Mouse (Mus musculus) heart, postnatal 0 days (tissue): ENCODE data around the gene Wdr92. TPM values are rescaled to one million over a fixed set of nuclear protein-coding genes. Genes with fewer than 3 reads are reported as not detected.

Experiments
- ATAC-seq: fragments of 200-750 bp; cut with Nextera tagmentation; 2 replicates; pipeline ENCODE4 v1.8.0; 2017; ENCODE audit warnings: low read depth, moderate number of reproducible peaks, moderate library complexity; ENCODE audit not compliant: insufficient read depth
- DNase-seq: peaks from one replicate; pipeline ENCODE4 v3.0.0-alpha.2; 2016; ENCODE audit warnings: low spot score
- H3K27ac ChIP-seq: fragments of 300-500 bp; sonication (generic); 2 replicates; pipeline ENCODE4 v1.5.1; 2014; ENCODE audit warnings: low read depth, mild to moderate bottlenecking
- H3K27me3 ChIP-seq: fragments of 300-500 bp; sonication (generic); 2 replicates; pipeline ENCODE4 v1.6.1; 2014; ENCODE audit warnings: low read length, mixed read lengths; ENCODE audit not compliant: control insufficient read depth, insufficient read depth
- H3K36me3 ChIP-seq: fragments of 300-500 bp; sonication (generic); replicated peaks from 2 replicates; pipeline ENCODE4 v1.6.1; 2014; ENCODE audit warnings: low read length, mixed read lengths; ENCODE audit not compliant: control insufficient read depth, insufficient read depth
- H3K4me1 ChIP-seq: fragments of 300-500 bp; sonication (generic); 2 replicates; pipeline ENCODE4 v1.6.1; 2014; ENCODE audit warnings: antibody characterized with exemption; ENCODE audit not compliant: control insufficient read depth, insufficient read depth
- H3K4me2 ChIP-seq: fragments of 300-500 bp; sonication (generic); 2 replicates; pipeline ENCODE4 v1.6.1; 2014; ENCODE audit warnings: low read depth, mild to moderate bottlenecking, low read length, moderate library complexity
- H3K4me3 ChIP-seq: fragments of 300-500 bp; sonication (generic); 2 replicates; pipeline ENCODE4 v1.5.1; 2014; ENCODE audit warnings: low read depth, low read length
- H3K9ac ChIP-seq: fragments of 300-500 bp; sonication (generic); replicated peaks from 2 replicates; pipeline ENCODE4 v1.6.1; 2014; ENCODE audit warnings: low read depth, low read length, mixed read lengths
- H3K9me3 ChIP-seq: fragments of 300-500 bp; sonication (generic); replicated peaks from 2 replicates; pipeline ENCODE4 v1.6.1; 2016; ENCODE audit warnings: low read length; ENCODE audit not compliant: control insufficient read depth
- CTCF ChIP-seq: IDR thresholded peaks from 2 replicates; pipeline ENCODE4 v1.5.1; 2016; ENCODE audit warnings: antibody characterized with exemption, control low read depth, low read depth
- EP300 ChIP-seq: IDR thresholded peaks from 2 replicates; pipeline ENCODE4 v1.6.1; 2016; ENCODE audit warnings: antibody characterized with exemption, low read depth
- WGBS: fragments of 180-500 bp; shearing (Covaris S2); extraction: QIAGEN DNeasy Blood & Tissue Kit; methylation state at CpG from one replicate; pipeline ENCODE4 v1.1.7; 2014; 5-methylcytosine and 5-hydroxymethylcytosine counted together
- polyA plus RNA-seq: library from polyadenylated mRNA; unstranded; fragments of >200 nt; fragmentation: Nextera tagmentation; extraction: Ambion mirVana; gene quantifications from 2 replicates; pipeline ENCODE4 v1.2.1, GENCODE M21; 2015
- total RNA-seq: library from RNA; depleted of rRNA; stranded (reverse); fragments of >200 nt; gene quantifications from 2 replicates; pipeline ENCODE4 v1.2.3, GENCODE M21; 2014; ENCODE audit warnings: low replicate concordance

The Wdr92 gene
- total and polyA plus RNA-seq, 2 experiments from 2014 or later = 11.4 to 15.0 TPM

GRCm38 (mm10) chr11:17212141-17212495 lies 30.2 kb downstream of the Wdr92 start:
- H3K9me3 ChIP-seq = no peaks in the 10 kb centered on the region
- 2% methylated on average over 10 of the region's 10 CpGs for WGBS
- peak overlapping the region; percentile 85 for H3K9ac ChIP-seq
- H3K27ac ChIP-seq = peak overlapping the region; percentile 91
- H3K4me1 ChIP-seq = peaks cover 19% of the 10 kb centered on the region
- H3K4me2 ChIP-seq = peak overlapping the region; percentile 84
- no peak for TF ChIP-seq CTCF
- no peak for TF ChIP-seq EP300
- ATAC-seq (no peak), DNase-seq (no peak)
- H3K27me3 ChIP-seq = no peaks in the 10 kb centered on the region
- H3K4me3 ChIP-seq = peak overlapping the region; percentile 98
- H3K36me3 ChIP-seq = peaks cover 2% of the 10 kb centered on the region; the same call in 1 of the 2 replicates

- Histone ChIP-seq H3K9me3 (no peaks in the 10 kb centered on the region), H3K36me3 (no peaks in the 10 kb centered on the region), H3K27me3 (no peaks in the 10 kb centered on the region), H3K4me1 (peaks cover 19% of the 10 kb centered on the region), H3K27ac (no peak overlapping the region), H3K9ac (peak overlapping the region; percentile 15; the same call in 1 of the 2 replicates), H3K4me2 (peak overlapping the region; percentile 84), H3K4me3 (peak overlapping the region; percentile 98; the same call in 1 of the 2 replicates)
- 37% methylated on average over 5 of the region's 5 CpGs for WGBS
- no peak for TF ChIP-seq EP300
- no peak for TF ChIP-seq CTCF
- ATAC-seq = no peak
- no peak for DNase-seq
Observed at GRCm38 (mm10) chr11:17212903-17213509, 31.1 kb downstream of the Wdr92 start.

- DNase-seq (no peak), ATAC-seq (no peak)
- H3K36me3 ChIP-seq = 0 out of 2 replicates have a peak, but pooled peaks cover 2% of the 10 kb centered on the region
- 74% methylated on average over 3 of the region's 3 CpGs for WGBS
- TF ChIP-seq EP300 (no peak), CTCF (no peak)
- H3K27ac ChIP-seq = no peak overlapping the region
- no peak overlapping the region for H3K4me3 ChIP-seq
- H3K27me3 ChIP-seq = no peaks in the 10 kb centered on the region
- H3K4me1 ChIP-seq = peaks cover 19% of the 10 kb centered on the region
- no peak overlapping the region for H3K9ac ChIP-seq
- no peak overlapping the region for H3K4me2 ChIP-seq
- no peaks in the 10 kb centered on the region for H3K9me3 ChIP-seq
Observed at GRCm38 (mm10) chr11:17215475-17215874, 33.6 kb downstream of the Wdr92 start.

DNA sequence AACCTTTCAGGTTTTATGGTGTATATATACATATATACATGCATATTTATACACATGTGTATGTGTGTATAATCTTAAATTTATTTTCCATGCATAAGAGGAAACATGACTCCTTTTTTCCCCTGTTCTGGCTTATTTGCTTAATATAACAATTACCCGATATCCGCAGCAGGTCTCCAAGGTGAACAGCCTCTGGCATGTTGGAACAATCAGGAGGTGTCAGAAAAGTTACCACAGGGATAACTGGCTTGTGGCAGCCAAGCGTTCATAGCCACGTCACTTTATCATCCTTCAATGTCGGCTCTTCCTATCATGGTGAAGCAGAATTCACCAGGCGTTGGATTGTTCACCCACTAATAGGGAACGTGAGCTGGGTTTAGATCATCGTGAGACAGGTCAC lies 39.2 kb downstream of the Wdr92 start:
- WGBS = 89% methylated on average over 8 of the region's 8 CpGs
- Histone ChIP-seq H3K9ac (no peak overlapping the region), H3K9me3 (no peaks in the 10 kb centered on the region), H3K36me3 (0 out of 2 replicates have a peak, but pooled peaks cover 20% of the 10 kb centered on the region), H3K27me3 (no peaks in the 10 kb centered on the region), H3K27ac (no peak overlapping the region), H3K4me1 (no peaks in the 10 kb centered on the region), H3K4me2 (no peak overlapping the region), H3K4me3 (no peak overlapping the region)
- TF ChIP-seq EP300 (no peak), CTCF (no peak)
- ATAC-seq (no peak), DNase-seq (no peak)

DNA sequence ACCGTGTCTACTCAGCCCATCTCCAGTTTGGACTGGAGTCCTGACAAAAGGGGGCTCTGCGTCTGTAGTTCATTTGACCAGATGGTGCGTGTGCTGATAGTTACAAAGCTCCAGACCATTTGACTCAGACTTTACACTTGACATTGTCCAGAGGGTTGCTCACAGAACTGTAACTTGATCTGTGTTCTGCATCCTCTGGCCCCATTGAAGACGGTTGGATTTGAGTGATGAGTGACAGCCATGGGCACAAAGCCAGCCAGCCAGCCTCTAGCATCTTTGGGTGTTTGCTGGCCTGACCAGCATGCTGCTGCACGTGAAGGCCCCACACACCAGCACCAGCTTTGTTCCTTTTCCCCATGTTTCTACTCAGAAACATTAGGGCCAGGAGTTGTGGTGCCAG lies 50.9 kb downstream of the Wdr92 start:
- peak; percentile 77 for ATAC-seq
- Histone ChIP-seq H3K4me1 (peaks cover 7% of the 10 kb centered on the region; the same call in 1 of the 2 replicates), H3K27me3 (no peaks in the 10 kb centered on the region), H3K4me3 (no peak overlapping the region), H3K9me3 (no peaks in the 10 kb centered on the region), H3K27ac (no peak overlapping the region), H3K36me3 (peaks cover 36% of the 10 kb centered on the region), H3K4me2 (peak overlapping the region; percentile 10; the same call in 1 of the 2 replicates), H3K9ac (no peak overlapping the region)
- peak; percentile 39 for DNase-seq
- WGBS = 23% methylated on average over 5 of the region's 5 CpGs
- TF ChIP-seq EP300 = no peak
- TF ChIP-seq CTCF = no peak
